Mouse (Mus musculus) midbrain, embryonic 14.5 days (tissue): ENCODE measurements around the gene Lcp1. TPM values are rescaled to one million over a fixed set of nuclear protein-coding genes. Genes with fewer than 3 reads are reported as not detected.

ENCODE experiments used
- ATAC-seq: fragments of 200-750 bp; cut with Nextera tagmentation; 2 replicates; pipeline ENCODE4 v1.8.0; 2017; ENCODE audit warnings: moderate number of reproducible peaks, moderate library complexity; ENCODE audit not compliant: low FRiP score, low TSS enrichment
- DNase-seq: peaks from one replicate; pipeline ENCODE4 v3.0.0-alpha.2; 2015
- H3K27ac ChIP-seq: fragments of 300-500 bp; sonication (generic); replicated peaks from 2 replicates; pipeline ENCODE4 v1.5.1; 2014; ENCODE audit warnings: mild to moderate bottlenecking, low read depth, low read length, moderate library complexity
- H3K27me3 ChIP-seq: fragments of 300-500 bp; sonication (generic); 2 replicates; pipeline ENCODE4 v1.6.1; 2014; ENCODE audit warnings: low read length, control low read depth, mixed read lengths; ENCODE audit not compliant: control insufficient read depth, insufficient read depth
- H3K36me3 ChIP-seq: fragments of 300-500 bp; sonication (generic); 2 replicates; pipeline ENCODE4 v1.6.1; 2014; ENCODE audit warnings: low read length, control low read depth; ENCODE audit not compliant: control insufficient read depth, insufficient read depth
- H3K4me1 ChIP-seq: fragments of 300-500 bp; sonication (generic); 2 replicates; pipeline ENCODE4 v1.6.1; 2014; ENCODE audit warnings: mild to moderate bottlenecking, antibody characterized with exemption, low read length, control low read depth; ENCODE audit not compliant: control insufficient read depth, insufficient read depth
- H3K4me2 ChIP-seq: fragments of 300-500 bp; sonication (generic); 2 replicates; pipeline ENCODE4 v1.6.1; 2014; ENCODE audit warnings: mild to moderate bottlenecking, low read length, moderate library complexity
- H3K4me3 ChIP-seq: fragments of 300-500 bp; sonication (generic); replicated peaks from 2 replicates; pipeline ENCODE4 v1.5.1; 2014; ENCODE audit warnings: low read depth, low read length
- H3K9ac ChIP-seq: fragments of 300-500 bp; sonication (generic); replicated peaks from 2 replicates; pipeline ENCODE4 v1.6.1; 2014; ENCODE audit warnings: mild to moderate bottlenecking, low read length, moderate library complexity
- H3K9me3 ChIP-seq: fragments of 300-500 bp; sonication (generic); 2 replicates; pipeline ENCODE4 v1.6.1; 2016; ENCODE audit warnings: low read length, control low read depth, mixed read lengths; ENCODE audit not compliant: control insufficient read depth
- WGBS: fragments of 180-500 bp; shearing (Covaris S2); extraction: QIAGEN DNeasy Blood & Tissue Kit; methylation state at CpG from one replicate; pipeline ENCODE4 v1.1.7; 2014; 5-methylcytosine and 5-hydroxymethylcytosine counted together
- polyA plus RNA-seq: library from polyadenylated mRNA; unstranded; fragments of >200 nt; fragmentation: Nextera tagmentation; extraction: Ambion mirVana; gene quantifications from 2 replicates; pipeline ENCODE4 v1.2.1, GENCODE M21; 2014

Lcp1 gene
- polyA plus RNA-seq, 1 experiment from 2014 or later = 19.0 TPM

DNA sequence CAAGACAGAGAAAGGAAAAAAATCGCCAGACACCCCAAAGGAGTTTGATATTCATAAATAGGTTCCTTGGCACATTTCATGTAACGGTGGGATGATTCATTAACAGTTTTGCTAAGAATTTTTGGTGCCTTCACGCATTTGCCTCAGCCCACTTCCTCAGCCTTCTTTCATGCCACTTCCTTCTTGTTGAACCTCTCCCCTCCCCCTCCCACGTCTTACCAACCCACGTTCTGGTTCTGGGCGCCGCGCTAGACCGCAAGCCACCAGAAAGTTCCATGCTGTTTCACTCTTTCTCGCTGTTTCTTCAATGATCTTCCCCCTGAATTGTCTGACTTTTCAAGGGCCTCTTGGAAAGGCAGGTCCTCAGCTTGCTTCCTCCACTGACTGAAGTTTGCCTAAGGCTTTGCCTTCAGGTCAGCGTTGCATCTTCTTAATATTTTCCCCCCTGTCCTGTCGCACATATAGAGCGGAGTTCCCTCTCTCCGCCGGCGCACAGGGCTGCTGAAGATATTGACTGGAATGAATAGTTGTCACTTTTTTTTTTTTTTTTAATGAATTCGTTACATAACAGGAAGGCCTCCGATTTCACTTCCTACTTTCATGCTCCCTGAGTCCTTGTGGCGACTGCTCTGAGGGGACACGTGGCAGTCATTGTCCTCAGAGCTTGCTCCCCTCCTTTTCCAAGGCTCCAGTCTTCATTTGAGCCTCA, 48.5 kb downstream of the Lcp1 start:
- Histone ChIP-seq H3K27me3 (no peaks in the 10 kb centered on the region), H3K4me1 (no peaks in the 10 kb centered on the region), H3K4me3 (no peak overlapping the region), H3K27ac (no peak overlapping the region), H3K36me3 (no peaks in the 10 kb centered on the region), H3K9me3 (no peaks in the 10 kb centered on the region), H3K4me2 (no peak overlapping the region), H3K9ac (no peak overlapping the region)
- no peak for ATAC-seq
- DNase-seq = no peak
- 85% methylated on average over 20 of the region's 20 CpGs for WGBS

- Histone ChIP-seq H3K9me3 (no peaks in the 10 kb centered on the region), H3K36me3 (no peaks in the 10 kb centered on the region), H3K4me3 (no peak overlapping the region), H3K4me1 (no peaks in the 10 kb centered on the region), H3K4me2 (no peak overlapping the region), H3K27ac (no peak overlapping the region), H3K9ac (no peak overlapping the region), H3K27me3 (no peaks in the 10 kb centered on the region)
- DNase-seq (no peak), ATAC-seq (no peak)
- 91% methylated on average over 8 of the region's 8 CpGs for WGBS
Observed at GRCm38 (mm10) chr14:75180551-75180978, 49.7 kb downstream of the Lcp1 start.

DNA sequence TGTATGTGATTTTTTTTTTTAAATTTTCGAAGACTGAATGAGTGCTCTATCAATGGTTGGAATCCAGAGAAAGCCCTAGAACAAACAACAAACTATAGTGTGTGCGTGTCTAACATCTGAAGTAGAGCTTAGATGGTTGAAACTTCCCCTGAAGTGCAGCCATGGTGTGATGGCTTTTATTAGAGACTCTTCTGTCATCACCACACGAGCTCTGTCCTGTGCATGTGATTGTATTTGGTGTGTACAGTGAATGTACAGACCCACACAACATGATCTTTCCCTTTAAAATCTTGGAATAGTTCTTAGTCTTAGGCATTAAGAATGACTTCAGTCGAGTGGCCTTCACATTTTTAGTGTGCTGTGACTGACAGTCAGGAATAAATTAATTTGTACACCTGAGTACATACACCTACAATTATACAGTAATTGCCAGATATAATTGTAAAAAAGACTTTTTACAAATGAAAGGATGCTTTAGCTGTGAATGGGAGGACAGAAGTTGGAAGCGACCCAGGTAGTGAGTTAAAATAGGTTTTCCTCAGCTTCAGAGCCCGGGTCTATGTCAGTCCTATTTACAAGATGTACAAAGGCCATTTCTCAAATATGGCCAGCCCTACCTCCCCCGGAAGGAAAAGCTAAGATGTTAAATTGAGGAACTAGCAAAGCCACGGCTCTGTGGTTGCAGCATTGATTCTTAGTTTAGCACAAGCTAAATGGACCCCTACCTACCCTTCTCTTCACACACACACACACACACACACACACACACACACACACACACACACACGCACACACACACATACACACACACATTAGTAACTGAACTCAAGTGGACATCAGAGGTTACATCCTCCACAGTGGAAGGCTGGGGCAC, 50.4 kb downstream of the Lcp1 start:
- H3K4me3 ChIP-seq = no peak overlapping the region
- no peak overlapping the region for H3K4me2 ChIP-seq
- no peaks in the 10 kb centered on the region for H3K27me3 ChIP-seq
- H3K27ac ChIP-seq = no peak overlapping the region
- H3K4me1 ChIP-seq = no peaks in the 10 kb centered on the region
- no peak overlapping the region for H3K9ac ChIP-seq
- H3K36me3 ChIP-seq = no peaks in the 10 kb centered on the region
- WGBS = 81% methylated on average over 9 of the region's 9 CpGs
- DNase-seq (no peak), ATAC-seq (no peak)
- H3K9me3 ChIP-seq = no peaks in the 10 kb centered on the region

DNA sequence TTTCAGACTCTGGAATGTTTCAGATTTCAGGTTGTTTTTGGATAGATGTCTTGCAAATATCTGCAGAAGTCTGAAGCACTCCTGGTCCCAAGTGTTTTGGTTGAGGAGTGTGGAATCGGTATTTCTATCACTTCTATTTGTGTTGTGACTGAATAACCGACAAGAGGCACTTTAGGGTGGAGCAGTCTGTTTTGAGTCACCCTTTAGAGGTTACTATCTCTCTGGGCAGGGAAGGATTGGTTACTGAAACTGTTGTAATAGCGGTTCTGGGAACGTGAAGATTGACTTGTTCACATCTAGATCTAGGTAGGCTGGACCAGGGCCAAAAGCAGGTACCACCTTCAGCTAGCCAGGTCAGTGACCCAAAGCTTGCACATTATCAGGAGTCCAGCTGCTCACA, 51.5 kb downstream of the Lcp1 start:
- WGBS = 87% methylated on average over 4 of the region's 4 CpGs
- H3K27ac ChIP-seq = no peak overlapping the region
- no peak overlapping the region for H3K9ac ChIP-seq
- no peaks in the 10 kb centered on the region for H3K9me3 ChIP-seq
- H3K36me3 ChIP-seq = no peaks in the 10 kb centered on the region
- no peak overlapping the region for H3K4me2 ChIP-seq
- DNase-seq = no peak
- no peak overlapping the region for H3K4me3 ChIP-seq
- H3K27me3 ChIP-seq = no peaks in the 10 kb centered on the region
- ATAC-seq = no peak
- no peaks in the 10 kb centered on the region for H3K4me1 ChIP-seq

DNA sequence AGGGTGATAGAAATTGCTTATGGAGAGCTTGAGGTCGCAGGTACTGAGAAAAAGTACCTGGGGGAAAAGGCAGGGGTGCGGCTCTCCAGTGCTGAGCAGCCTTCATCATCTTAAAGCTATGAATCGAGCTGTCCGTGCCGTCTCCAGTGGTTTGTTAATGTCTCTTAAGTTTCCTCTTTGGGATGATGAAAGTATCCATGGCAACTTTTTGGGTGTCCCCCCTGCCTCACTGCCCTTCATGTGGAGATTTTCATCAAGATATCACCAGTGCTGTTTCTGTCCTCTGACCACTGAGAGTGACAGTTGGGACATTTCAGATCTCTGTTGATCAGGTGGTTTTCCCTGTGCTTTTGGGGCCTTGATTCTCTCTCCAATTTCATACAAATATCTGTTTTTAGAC, 51.9 kb downstream of the Lcp1 start:
- no peak for DNase-seq
- H3K9ac ChIP-seq = no peak overlapping the region
- no peaks in the 10 kb centered on the region for H3K4me1 ChIP-seq
- no peak overlapping the region for H3K4me3 ChIP-seq
- no peak overlapping the region for H3K4me2 ChIP-seq
- no peaks in the 10 kb centered on the region for H3K27me3 ChIP-seq
- no peaks in the 10 kb centered on the region for H3K36me3 ChIP-seq
- ATAC-seq = no peak
- H3K9me3 ChIP-seq = no peaks in the 10 kb centered on the region
- WGBS = 89% methylated on average over 5 of the region's 5 CpGs
- no peak overlapping the region for H3K27ac ChIP-seq

GRCm38 (mm10) chr14:75184069-75184790, 53.3 kb downstream of the Lcp1 start:
- H3K4me1 ChIP-seq = no peaks in the 10 kb centered on the region
- no peak overlapping the region for H3K4me3 ChIP-seq
- DNase-seq = no peak
- no peak overlapping the region for H3K4me2 ChIP-seq
- H3K36me3 ChIP-seq = no peaks in the 10 kb centered on the region
- H3K9me3 ChIP-seq = no peaks in the 10 kb centered on the region
- no peak for ATAC-seq
- H3K27me3 ChIP-seq = no peaks in the 10 kb centered on the region
- H3K9ac ChIP-seq = no peak overlapping the region
- 86% methylated on average over 4 of the region's 4 CpGs for WGBS
- no peak overlapping the region for H3K27ac ChIP-seq

- no peak for DNase-seq
- ATAC-seq = no peak
- no peak overlapping the region for H3K4me2 ChIP-seq
- H3K9me3 ChIP-seq = no peaks in the 10 kb centered on the region
- H3K27me3 ChIP-seq = no peaks in the 10 kb centered on the region
- H3K27ac ChIP-seq = no peak overlapping the region
- no peak overlapping the region for H3K4me3 ChIP-seq
- WGBS = 78% methylated on average over 5 of the region's 5 CpGs
- no peaks in the 10 kb centered on the region for H3K4me1 ChIP-seq
- H3K36me3 ChIP-seq = no peaks in the 10 kb centered on the region
- no peak overlapping the region for H3K9ac ChIP-seq
Observed at GRCm38 (mm10) chr14:75185796-75186594, 55.1 kb downstream of the Lcp1 start.

GRCm38 (mm10) chr14:75186858-75187415, 56.0 kb downstream of the Lcp1 start:
- H3K36me3 ChIP-seq = no peaks in the 10 kb centered on the region
- 92% methylated on average over 8 of the region's 8 CpGs for WGBS
- no peaks in the 10 kb centered on the region for H3K9me3 ChIP-seq
- no peak overlapping the region for H3K27ac ChIP-seq
- H3K4me2 ChIP-seq = no peak overlapping the region
- H3K4me1 ChIP-seq = no peaks in the 10 kb centered on the region
- no peak overlapping the region for H3K9ac ChIP-seq
- DNase-seq = no peak
- ATAC-seq = no peak
- no peak overlapping the region for H3K4me3 ChIP-seq
- H3K27me3 ChIP-seq = no peaks in the 10 kb centered on the region
